In the genomic region with DNA sequence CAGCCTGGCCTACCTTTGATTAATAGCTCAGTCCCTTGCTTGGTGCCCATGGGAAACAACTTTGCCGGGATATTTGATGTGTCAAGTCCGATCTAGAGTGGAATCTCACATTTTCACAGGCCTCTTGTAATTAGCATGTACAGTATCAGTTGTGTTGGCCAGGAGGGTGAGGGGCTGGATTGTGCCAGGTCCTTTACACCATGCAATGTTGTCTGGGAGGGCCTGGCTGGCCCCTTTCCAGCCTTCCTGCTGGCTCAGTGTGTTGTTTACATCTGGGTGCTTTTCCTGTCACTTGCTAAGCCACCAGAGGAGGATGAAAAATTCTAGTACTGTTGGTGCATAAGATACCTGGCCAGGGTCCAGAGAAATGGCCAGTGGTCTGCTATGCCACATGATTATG, we compare ENCODE assay signal across 17 mouse cellular contexts. TPM values are rescaled to one million over a fixed set of nuclear protein-coding genes. Genes with fewer than 3 reads are reported as not detected.
A peak's percentile ranks its signal among the peaks of the same experiment; 100 is the strongest.
DNase-seq lines count a peak whose midpoint lies in the region; ATAC-seq and TF ChIP-seq lines count a peak whose summit lies in the region.
"Had no signal": no experiment of that assay in that cellular context is flagged by ENCODE, and none has a peak within 500 bp of the region (broad histone marks: within the 10 kb centered on the region; RNA-seq: fewer than 3 reads in every experiment).

No protein-coding gene starts in this region.

- H3K4me1 ChIP-seq in forebrain, embryonic 13.5 days, result no peaks in the 10 kb centered on the region
- no peaks in the 10 kb centered on the region for H3K4me1 ChIP-seq in forebrain, embryonic 11.5 days (replicated peaks; ENCODE audit: control insufficient read depth, insufficient read depth, low read length)
- H3K4me1 ChIP-seq in heart, embryonic 12.5 days (replicated peaks), result peaks cover 14% of the 10 kb centered on the region
- no peaks in the 10 kb centered on the region for H3K4me1 ChIP-seq in midbrain, postnatal 0 days (ENCODE audit: insufficient read depth, low read length)
- no peaks in the 10 kb centered on the region for H3K4me1 ChIP-seq in midbrain, embryonic 16.5 days (ENCODE audit: control insufficient read depth, insufficient read depth, low read length)
- H3K4me1 ChIP-seq in stomach, postnatal 0 days (replicated peaks; ENCODE audit: control insufficient read depth, insufficient read depth), result no peaks in the 10 kb centered on the region
- H3K4me1 ChIP-seq: limb, embryonic 13.5 days; neural tube, embryonic 15.5 days had no signal

- no peaks in the 10 kb centered on the region for H3K36me3 ChIP-seq in forebrain, embryonic 13.5 days (ENCODE audit: poor library complexity, severe bottlenecking)
- no peaks in the 10 kb centered on the region for H3K36me3 ChIP-seq in forebrain, embryonic 11.5 days (ENCODE audit: control insufficient read depth, insufficient read depth, low read length)
- no peaks in the 10 kb centered on the region for H3K36me3 ChIP-seq in heart, embryonic 12.5 days
- H3K36me3 ChIP-seq in midbrain, postnatal 0 days (ENCODE audit: insufficient read depth, low read length), result no peaks in the 10 kb centered on the region
- no peaks in the 10 kb centered on the region for H3K36me3 ChIP-seq in midbrain, embryonic 16.5 days (ENCODE audit: control insufficient read depth, insufficient read depth, low read length)
- H3K36me3 ChIP-seq in stomach, postnatal 0 days (ENCODE audit: control insufficient read depth, insufficient read depth, low read length), result no peaks in the 10 kb centered on the region
- H3K36me3 ChIP-seq: limb, embryonic 13.5 days; neural tube, embryonic 15.5 days had no signal

- no peak for DNase-seq in forebrain, embryonic 11.5 days (ENCODE audit: low spot score)
- peak; percentile 42 for DNase-seq in heart, postnatal 4 days
- peak; percentile 75 for DNase-seq in midbrain, postnatal 0 days (ENCODE audit: low spot score)
- no peak for DNase-seq in stomach, postnatal 0 days (ENCODE audit: low spot score)
- no peak for DNase-seq in frontal cortex, postnatal 10 days (ENCODE audit: low spot score in 2 of 2)
- DNase-seq: B cell, adult 2 months; cerebellum, adult 11 months; kidney, postnatal 25 days; right cerebral cortex, postnatal 14 days; thymus, postnatal 14 days had no signal

- no peak overlapping the region for H3K4me3 ChIP-seq in forebrain, embryonic 13.5 days
- no peak overlapping the region for H3K4me3 ChIP-seq in forebrain, embryonic 11.5 days (ENCODE audit: low read depth, low read length)
- no peak overlapping the region for H3K4me3 ChIP-seq in heart, embryonic 12.5 days
- H3K4me3 ChIP-seq in midbrain, postnatal 0 days (ENCODE audit: low read depth, low read length), result no peak overlapping the region
- no peak overlapping the region for H3K4me3 ChIP-seq in midbrain, embryonic 16.5 days (ENCODE audit: low read depth, low read length)
- no peak overlapping the region for H3K4me3 ChIP-seq in stomach, postnatal 0 days (ENCODE audit: low read depth, low read length)
- H3K4me3 ChIP-seq: limb, embryonic 13.5 days; neural tube, embryonic 15.5 days had no signal

- no peak overlapping the region for H3K9ac ChIP-seq in forebrain, embryonic 13.5 days
- H3K9ac ChIP-seq in forebrain, embryonic 11.5 days (ENCODE audit: low read length), result no peak overlapping the region
- no peak overlapping the region for H3K9ac ChIP-seq in heart, embryonic 12.5 days
- no peak overlapping the region for H3K9ac ChIP-seq in midbrain, postnatal 0 days (replicated peaks; ENCODE audit: low read length, poor library complexity, severe bottlenecking)
- no peak overlapping the region for H3K9ac ChIP-seq in midbrain, embryonic 16.5 days (ENCODE audit: low read depth, low read length)
- H3K9ac ChIP-seq in stomach, postnatal 0 days (ENCODE audit: low read length), result no peak overlapping the region
- H3K9ac ChIP-seq: limb, embryonic 13.5 days; neural tube, embryonic 15.5 days had no signal

- H3K4me2 ChIP-seq in forebrain, embryonic 13.5 days, result no peak overlapping the region
- H3K4me2 ChIP-seq in forebrain, embryonic 11.5 days (ENCODE audit: low read depth, low read length, severe bottlenecking), result no peak overlapping the region
- no peak overlapping the region for H3K4me2 ChIP-seq in heart, embryonic 12.5 days
- no peak overlapping the region for H3K4me2 ChIP-seq in midbrain, postnatal 0 days (ENCODE audit: low read depth, low read length, poor library complexity, severe bottlenecking)
- H3K4me2 ChIP-seq in midbrain, embryonic 16.5 days (ENCODE audit: low read length), result no peak overlapping the region
- no peak overlapping the region for H3K4me2 ChIP-seq in stomach, postnatal 0 days (replicated peaks; ENCODE audit: low read depth)
- H3K4me2 ChIP-seq: limb, embryonic 13.5 days; neural tube, embryonic 15.5 days had no signal

- peak; percentile 43; the same call in 1 of the 2 replicates for ATAC-seq in forebrain, embryonic 13.5 days
- ATAC-seq in forebrain, embryonic 11.5 days (replicated peaks; ENCODE audit: low FRiP score), result no peak
- ATAC-seq in heart, embryonic 12.5 days (ENCODE audit: insufficient number of reproducible peaks, low FRiP score), result no peak
- no peak for ATAC-seq in midbrain, postnatal 0 days (ENCODE audit: low FRiP score)
- ATAC-seq in midbrain, embryonic 16.5 days, result no peak
- ATAC-seq in stomach, postnatal 0 days (ENCODE audit: low FRiP score, low TSS enrichment), result peak; percentile 71; the same call in 1 of the 2 replicates
- ATAC-seq: inflammation-experienced regulatory T-cells, adult 6 months had no signal

- H3K9me3 ChIP-seq in forebrain, embryonic 13.5 days (replicated peaks), result no peaks in the 10 kb centered on the region
- no peaks in the 10 kb centered on the region for H3K9me3 ChIP-seq in forebrain, embryonic 11.5 days (ENCODE audit: control insufficient read depth, low read length)
- no peaks in the 10 kb centered on the region for H3K9me3 ChIP-seq in heart, embryonic 12.5 days (replicated peaks)
- no peaks in the 10 kb centered on the region for H3K9me3 ChIP-seq in midbrain, postnatal 0 days (ENCODE audit: low read length)
- no peaks in the 10 kb centered on the region for H3K9me3 ChIP-seq in midbrain, embryonic 16.5 days (replicated peaks; ENCODE audit: control insufficient read depth, low read length, poor library complexity, severe bottlenecking)
- H3K9me3 ChIP-seq in stomach, postnatal 0 days (ENCODE audit: control insufficient read depth, low read length), result no peaks in the 10 kb centered on the region
- H3K9me3 ChIP-seq: limb, embryonic 13.5 days; neural tube, embryonic 15.5 days had no signal

- WGBS in forebrain, embryonic 13.5 days, result 83% methylated on average over 2 of the region's 2 CpGs
- WGBS in forebrain, embryonic 11.5 days, result 89% methylated on average over 2 of the region's 2 CpGs
- 65% methylated on average over 2 of the region's 2 CpGs for WGBS in heart, embryonic 12.5 days
- 67% methylated on average over 2 of the region's 2 CpGs for WGBS in midbrain, postnatal 0 days
- 72% methylated on average over 2 of the region's 2 CpGs for WGBS in midbrain, embryonic 16.5 days
- 61% methylated on average over 2 of the region's 2 CpGs for WGBS in stomach, postnatal 0 days

- no peak for TF ChIP-seq CTCF in midbrain, postnatal 0 days (IDR thresholded peaks at IDR 0.05)
- no peak for TF ChIP-seq CTCF in stomach, postnatal 0 days (IDR thresholded peaks at IDR 0.05; ENCODE audit: low read depth)

- no peaks in the 10 kb centered on the region for H3K27me3 ChIP-seq in forebrain, embryonic 13.5 days
- H3K27me3 ChIP-seq in forebrain, embryonic 11.5 days (ENCODE audit: control insufficient read depth, insufficient read depth, low read length), result no peaks in the 10 kb centered on the region
- H3K27me3 ChIP-seq in heart, embryonic 12.5 days (replicated peaks), result no peaks in the 10 kb centered on the region
- no peaks in the 10 kb centered on the region for H3K27me3 ChIP-seq in midbrain, postnatal 0 days (ENCODE audit: insufficient read depth, low read length)
- no peaks in the 10 kb centered on the region for H3K27me3 ChIP-seq in midbrain, embryonic 16.5 days (ENCODE audit: control insufficient read depth, insufficient read depth, low read depth, low read length)
- H3K27me3 ChIP-seq in stomach, postnatal 0 days (ENCODE audit: control insufficient read depth, insufficient read depth, low read length), result no peaks in the 10 kb centered on the region
- H3K27me3 ChIP-seq: limb, embryonic 13.5 days; neural tube, embryonic 15.5 days had no signal

- no peak overlapping the region for H3K27ac ChIP-seq in forebrain, embryonic 13.5 days
- no peak overlapping the region for H3K27ac ChIP-seq in forebrain, embryonic 11.5 days (ENCODE audit: low read depth, low read length)
- no peak overlapping the region for H3K27ac ChIP-seq in heart, embryonic 12.5 days (ENCODE audit: poor library complexity, severe bottlenecking)
- H3K27ac ChIP-seq in midbrain, postnatal 0 days (ENCODE audit: low read depth, low read length), result no peak overlapping the region
- no peak overlapping the region for H3K27ac ChIP-seq in midbrain, embryonic 16.5 days (ENCODE audit: low read length)
- H3K27ac ChIP-seq in stomach, postnatal 0 days (replicated peaks), result no peak overlapping the region
- H3K27ac ChIP-seq: limb, embryonic 13.5 days; neural tube, embryonic 15.5 days had no signal

- no peak for TF ChIP-seq EP300 in stomach, postnatal 0 days (optimal IDR thresholded peaks at IDR 0.05)

RNA-seq across cellular contexts. Expression of gene Alkal2, which starts 19.8 kb away (rescaled TPM):
- polyA plus RNA-seq in forebrain, embryonic 13.5 days (2015; fragmentation: Nextera tagmentation; extraction: Ambion mirVana), result 0.13 TPM in 1 of 2 replicates, not detected in the other
- 3.4 and 5.0 TPM in 2 replicates for polyA plus RNA-seq in forebrain, embryonic 11.5 days (2014; fragmentation: Nextera tagmentation; extraction: Ambion mirVana)
- total RNA-seq in heart, postnatal 4 days (2021), result not detected
- 0.14 TPM in 1 of 2 replicates, not detected in the other for polyA plus RNA-seq in heart, embryonic 12.5 days (2016; fragmentation: Nextera tagmentation; extraction: Ambion mirVana)
- 0.33 and 2.5 TPM in 2 replicates for total RNA-seq in midbrain, postnatal 0 days (2014; rRNA removed)
- 0.41 and 0.43 TPM in 2 replicates for polyA plus RNA-seq in midbrain, postnatal 0 days (2015; fragmentation: Nextera tagmentation; extraction: Ambion mirVana)
- polyA plus RNA-seq in midbrain, embryonic 16.5 days (2015; fragmentation: Nextera tagmentation; extraction: Ambion mirVana), result 0.20 and 0.51 TPM in 2 replicates
- 5.2 and 6.2 TPM in 2 replicates for polyA plus RNA-seq in stomach, postnatal 0 days (2015; fragmentation: Nextera tagmentation; extraction: Ambion mirVana)
- total RNA-seq: ES-E14 had no signal
- polyA plus RNA-seq: inflammation-experienced regulatory T-cells, adult 6 months had no signal

RNA-seq across cellular contexts. Expression of gene Acp1, which starts 47.0 kb away (rescaled TPM):
- 177 and 185 TPM in 2 replicates for polyA plus RNA-seq in forebrain, embryonic 13.5 days (2015; fragmentation: Nextera tagmentation; extraction: Ambion mirVana)
- polyA plus RNA-seq in forebrain, embryonic 11.5 days (2014; fragmentation: Nextera tagmentation; extraction: Ambion mirVana), result 196 and 197 TPM in 2 replicates
- total RNA-seq in heart, postnatal 4 days (2021), result 10 to 100 TPM; 46.9 to 49.4 TPM
- 107 and 116 TPM in 2 replicates for polyA plus RNA-seq in heart, embryonic 12.5 days (2016; fragmentation: Nextera tagmentation; extraction: Ambion mirVana)
- total RNA-seq in midbrain, postnatal 0 days (2014; rRNA removed), result 24.3 and 38.3 TPM in 2 replicates
- 106 and 113 TPM in 2 replicates for polyA plus RNA-seq in midbrain, postnatal 0 days (2015; fragmentation: Nextera tagmentation; extraction: Ambion mirVana)
- polyA plus RNA-seq in midbrain, embryonic 16.5 days (2015; fragmentation: Nextera tagmentation; extraction: Ambion mirVana), result 99.7 and 103 TPM in 2 replicates
- 103 and 113 TPM in 2 replicates for polyA plus RNA-seq in stomach, postnatal 0 days (2015; fragmentation: Nextera tagmentation; extraction: Ambion mirVana)

RNA-seq across cellular contexts. Expression of gene Sh3yl1, which starts 47.1 kb away (rescaled TPM):
- polyA plus RNA-seq in forebrain, embryonic 13.5 days (2015; fragmentation: Nextera tagmentation; extraction: Ambion mirVana), result 27.2 and 27.6 TPM in 2 replicates
- polyA plus RNA-seq in forebrain, embryonic 11.5 days (2014; fragmentation: Nextera tagmentation; extraction: Ambion mirVana), result 18.2 TPM in 2 replicates
- total RNA-seq in heart, postnatal 4 days (2021), result 1 to 10 TPM; 2.1 to 2.4 TPM
- 8.1 and 10.5 TPM in 2 replicates for polyA plus RNA-seq in heart, embryonic 12.5 days (2016; fragmentation: Nextera tagmentation; extraction: Ambion mirVana)
- total RNA-seq in midbrain, postnatal 0 days (2014; rRNA removed), result 20.3 and 20.4 TPM in 2 replicates
- polyA plus RNA-seq in midbrain, postnatal 0 days (2015; fragmentation: Nextera tagmentation; extraction: Ambion mirVana), result 52.6 and 52.9 TPM in 2 replicates
- polyA plus RNA-seq in midbrain, embryonic 16.5 days (2015; fragmentation: Nextera tagmentation; extraction: Ambion mirVana), result 59.7 and 65.8 TPM in 2 replicates
- 49.7 and 51.2 TPM in 2 replicates for polyA plus RNA-seq in stomach, postnatal 0 days (2015; fragmentation: Nextera tagmentation; extraction: Ambion mirVana)

Comparison
In these comparisons a context has a peak if more than half of its experiments do, and no peak if none do; other contexts are left out.
1. ATAC-seq: peak in forebrain, embryonic 13.5 days (single experiment) and stomach, postnatal 0 days (single experiment); none in forebrain, embryonic 11.5 days (single experiment), heart, embryonic 12.5 days (single experiment), midbrain, postnatal 0 days (single experiment) and midbrain, embryonic 16.5 days (single experiment).
2. DNase-seq: peak in heart, postnatal 4 days (single experiment) and midbrain, postnatal 0 days (single experiment); none in forebrain, embryonic 11.5 days (single experiment), stomach, postnatal 0 days (single experiment) and frontal cortex, postnatal 10 days (0 of 2).